Mouse (Mus musculus) thymus, postnatal 0 days (tissue): ENCODE results near the gene Aebp2. TPM values are rescaled to one million over a fixed set of nuclear protein-coding genes. Genes with fewer than 3 reads are reported as not detected.
A peak's percentile ranks its signal among the peaks of the same experiment; 100 is the strongest.

ENCODE experiments used
- DNase-seq: peaks from one replicate; pipeline ENCODE4 v3.0.0-alpha.2; 2015; ENCODE audit warnings: low spot score
- polyA plus RNA-seq: library from polyadenylated mRNA; unstranded; fragments of >200 nt; fragmentation: Nextera tagmentation; extraction: Ambion mirVana; gene quantifications from 2 replicates; pipeline ENCODE4 v1.2.1, GENCODE M21; 2015

Aebp2 gene
- polyA plus RNA-seq, 1 experiment from 2014 or later = 24.4 TPM

DNA sequence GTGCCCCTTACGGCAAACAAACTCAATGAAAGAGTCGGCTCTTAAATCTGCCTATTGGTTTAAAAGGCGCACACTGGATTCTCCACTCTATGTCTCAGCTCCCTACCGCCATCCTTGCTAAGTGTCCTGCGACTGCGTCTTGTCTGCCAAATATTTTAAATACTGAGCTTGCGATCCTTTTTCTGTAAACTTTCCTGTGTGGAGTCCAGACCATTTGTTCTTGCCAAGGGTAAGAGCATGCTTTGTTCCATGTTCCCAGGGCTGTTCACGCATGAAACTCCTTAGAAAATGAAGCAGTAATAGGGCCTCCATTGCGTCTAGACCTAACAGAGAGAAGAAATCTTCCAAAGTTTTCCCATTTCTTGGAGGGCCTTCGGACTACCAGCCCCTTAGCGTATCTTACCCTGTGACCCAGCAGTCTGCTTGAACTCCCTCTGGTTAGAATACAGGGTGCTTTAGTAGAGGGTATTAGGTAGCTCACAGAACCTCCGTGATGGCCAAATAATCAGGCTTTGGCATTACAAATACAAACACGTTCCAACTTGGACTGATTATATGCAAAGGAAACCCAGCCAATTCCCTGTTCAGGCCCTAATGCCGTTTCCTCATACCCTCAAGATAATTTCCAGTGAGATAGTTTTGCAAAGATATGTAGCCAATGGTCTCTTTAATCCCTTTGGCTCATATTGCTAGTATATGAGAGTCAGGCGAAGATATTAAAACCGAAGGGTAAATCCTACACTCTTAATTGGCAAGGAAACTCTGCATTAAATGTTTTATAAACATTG lies 67.3 kb downstream of the Aebp2 start:
- no peak for DNase-seq

DNA sequence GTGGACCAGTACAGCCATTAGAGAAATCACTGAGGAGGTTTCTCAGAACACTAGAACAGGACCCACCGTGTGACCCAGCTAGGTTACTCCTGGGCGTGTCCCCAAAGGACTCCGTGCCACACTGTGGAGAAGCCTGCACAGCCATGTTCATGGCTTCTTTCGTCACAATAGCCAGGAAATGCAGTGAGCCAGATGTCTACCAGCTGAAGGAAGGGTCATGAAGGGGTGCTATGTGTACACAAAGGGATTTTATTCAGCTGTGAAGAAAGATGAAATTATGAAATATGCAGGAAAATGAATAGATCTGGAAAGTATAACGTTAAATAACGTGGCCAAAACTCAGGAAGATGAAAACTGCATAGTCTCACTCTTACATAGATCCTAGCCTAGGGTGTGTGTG lies 69.7 kb downstream of the Aebp2 start:
- no peak for DNase-seq

DNA sequence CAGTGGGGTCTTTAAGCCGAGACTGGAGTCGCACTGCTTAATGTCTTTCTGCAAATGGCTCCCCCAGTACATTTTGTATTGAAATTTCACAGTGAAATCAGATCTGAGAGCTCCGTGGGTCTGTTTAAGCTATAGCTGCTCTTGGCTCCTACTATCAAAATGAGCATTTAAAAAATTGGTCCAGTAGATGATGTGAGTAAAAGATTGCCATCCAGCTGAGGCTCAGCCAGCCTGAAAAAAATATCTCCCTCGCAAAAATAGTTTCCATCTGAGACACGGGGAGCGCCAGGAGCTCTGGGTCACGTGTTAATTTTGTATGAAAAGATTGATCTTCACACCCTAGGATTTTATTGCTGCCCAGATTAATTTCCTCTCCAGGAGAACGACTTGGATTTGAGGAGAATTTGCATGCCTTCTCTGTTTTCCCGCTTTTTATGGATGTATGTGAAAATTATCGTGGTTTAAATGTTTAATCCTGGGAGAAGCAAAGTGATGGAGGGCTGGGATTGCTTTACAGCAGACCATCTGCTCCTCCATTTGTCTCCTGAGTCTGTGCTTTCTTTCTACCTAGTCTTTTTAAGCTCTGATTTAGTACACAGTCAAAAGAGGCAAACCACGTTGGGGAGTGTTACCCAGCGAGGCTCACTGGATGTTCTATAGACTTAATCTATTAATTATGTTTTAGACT lies 73.9 kb downstream of the Aebp2 start:
- no peak for DNase-seq

DNA sequence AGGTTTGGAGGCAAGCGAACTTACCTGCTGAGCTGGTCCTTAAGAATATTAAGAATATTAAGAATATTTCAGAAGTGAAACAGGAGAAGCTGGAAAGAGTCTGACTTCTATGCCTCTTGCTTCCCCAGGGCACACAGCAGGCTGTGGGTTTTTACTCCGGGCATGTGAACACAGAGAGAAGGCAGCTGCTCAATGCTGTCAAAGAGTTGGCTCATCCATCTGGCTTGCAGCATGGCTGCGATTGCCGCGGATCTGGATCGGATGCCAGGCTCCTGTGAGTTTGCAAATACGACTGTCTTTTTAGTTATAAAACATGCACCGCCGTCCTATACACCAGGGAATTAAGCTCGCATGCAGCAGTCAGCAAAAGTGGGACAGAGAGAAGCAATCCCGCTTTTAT lies 75.5 kb downstream of the Aebp2 start:
- DNase-seq = no peak

DNA sequence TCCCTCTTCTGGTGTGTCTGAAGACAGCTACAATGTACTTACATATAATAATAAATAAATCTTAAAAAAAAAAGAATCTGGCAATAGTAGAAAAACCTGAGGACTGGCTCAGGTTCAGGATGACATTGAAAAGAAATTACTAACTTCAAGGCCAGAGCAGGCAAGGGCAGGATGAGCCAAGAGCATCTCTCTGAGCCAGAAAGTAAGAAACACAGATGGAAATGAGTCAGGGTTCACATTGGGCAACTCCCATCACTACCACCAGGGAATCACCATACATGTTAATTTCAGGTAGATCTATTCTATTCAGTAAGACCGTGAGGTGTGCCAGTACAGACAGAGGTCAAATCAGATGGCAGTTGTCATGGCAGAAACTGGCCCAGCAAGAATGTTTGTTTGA lies 76.1 kb downstream of the Aebp2 start:
- DNase-seq = no peak

DNA sequence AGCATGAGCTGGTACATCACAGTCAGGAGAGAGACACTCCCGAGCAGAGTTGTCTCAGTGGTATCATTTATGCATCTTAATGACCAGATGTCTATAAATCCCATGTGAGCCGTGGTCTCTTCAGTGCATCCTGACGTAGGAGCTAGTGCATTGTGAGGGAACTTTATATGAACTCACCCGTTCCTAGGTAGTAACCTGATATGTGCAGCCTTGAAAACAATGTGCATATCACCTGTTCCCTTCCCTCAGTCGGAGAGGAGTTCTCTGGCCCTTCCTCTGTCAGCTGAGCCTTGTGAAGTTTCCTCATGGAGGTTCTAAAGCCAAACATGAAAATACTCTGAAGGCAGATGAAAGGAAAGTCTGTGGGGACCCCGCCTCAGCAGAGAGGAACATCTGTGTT lies 78.8 kb downstream of the Aebp2 start:
- no peak for DNase-seq

DNA sequence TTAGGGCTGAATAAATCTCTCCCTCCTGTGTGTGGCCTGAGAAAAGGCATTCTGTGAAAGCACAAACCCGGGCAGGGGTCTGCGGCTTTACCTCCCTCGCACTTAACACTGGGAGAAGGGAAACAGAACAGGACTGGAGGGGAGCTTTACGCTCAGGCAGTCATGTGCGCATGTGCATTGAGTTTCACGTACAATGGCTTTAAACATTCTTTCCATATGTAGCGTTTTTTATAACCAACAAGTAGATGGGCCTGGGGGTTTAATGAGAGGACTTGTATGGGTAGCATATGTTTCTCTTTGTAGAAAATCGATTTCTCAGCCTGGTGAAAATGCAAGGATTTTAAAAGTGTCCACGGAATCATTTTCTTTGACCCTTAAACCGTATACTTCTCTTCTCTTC lies 82.7 kb downstream of the Aebp2 start:
- no peak for DNase-seq

DNA sequence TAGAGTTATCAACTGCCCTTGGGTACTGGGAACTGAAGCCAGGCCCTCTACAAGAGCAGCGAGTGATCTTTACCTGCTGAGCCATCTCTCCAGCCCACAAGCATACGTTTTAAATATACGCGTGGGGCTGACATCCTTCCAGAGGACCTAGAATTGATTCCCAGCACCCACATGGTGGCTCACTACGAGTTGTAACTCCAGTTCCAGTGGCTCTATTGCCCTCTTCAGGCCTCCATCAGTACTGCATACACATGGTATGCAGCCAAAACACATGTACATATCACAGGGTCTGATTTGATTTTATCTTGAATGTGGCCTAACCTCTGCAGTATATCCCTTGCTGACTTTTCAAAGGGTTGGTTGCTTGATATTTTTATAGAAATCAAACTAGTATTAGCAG lies 83.6 kb downstream of the Aebp2 start:
- no peak for DNase-seq

DNA sequence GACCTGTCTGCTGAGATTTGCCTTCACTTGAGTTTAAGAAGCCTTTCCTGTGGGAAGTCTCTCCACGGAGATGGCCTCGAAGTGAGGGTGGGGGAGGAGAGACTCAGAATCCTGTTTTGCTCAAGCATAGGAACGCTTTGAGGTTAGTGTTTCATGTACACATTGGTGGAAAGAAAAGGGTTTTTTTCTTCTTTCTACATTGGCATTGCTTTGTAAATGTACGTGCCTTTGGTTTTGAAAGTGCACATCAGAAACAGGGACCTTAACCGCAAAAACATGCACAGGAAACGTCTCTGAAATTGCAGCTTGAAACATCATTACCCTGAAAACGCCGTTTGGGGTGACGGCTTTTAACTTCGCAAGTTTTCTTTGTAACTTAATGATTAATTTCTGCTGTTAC lies 85.6 kb downstream of the Aebp2 start:
- DNase-seq = peak; percentile 82

DNA sequence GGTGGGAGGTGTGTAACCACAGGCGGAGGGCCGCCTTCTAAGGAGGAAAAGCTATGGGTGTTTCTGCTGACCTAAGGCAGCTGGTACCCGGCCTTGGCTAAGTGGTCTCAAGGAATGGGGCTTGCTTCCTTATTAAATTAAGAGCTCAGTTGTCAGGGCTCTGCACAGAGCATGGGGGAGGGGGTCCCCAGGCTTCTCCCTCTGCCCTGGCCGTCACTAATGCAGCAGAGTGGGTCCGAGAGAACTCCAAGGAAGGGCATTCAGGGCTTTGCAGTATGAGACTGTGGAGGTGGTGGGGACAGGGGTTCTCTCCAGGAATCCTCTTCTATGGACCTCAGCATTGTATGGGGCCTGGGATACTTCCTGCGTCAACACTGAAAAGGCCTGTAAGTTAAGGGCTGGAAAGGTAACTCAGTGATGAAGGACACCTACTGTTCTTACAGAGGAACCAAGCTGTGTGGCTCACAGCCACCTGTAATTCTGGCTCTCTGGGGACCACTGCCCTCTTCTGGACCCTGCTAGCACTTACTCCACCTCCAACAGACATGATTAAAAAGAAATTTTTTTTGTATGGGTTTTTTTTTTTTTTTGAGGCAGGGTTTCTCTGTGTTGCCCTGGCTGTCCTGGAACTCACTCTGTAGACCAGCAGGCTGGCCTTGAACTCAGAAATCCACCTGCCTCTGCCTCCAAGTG lies 87.1 kb downstream of the Aebp2 start:
- peak; percentile 59 for DNase-seq

DNA sequence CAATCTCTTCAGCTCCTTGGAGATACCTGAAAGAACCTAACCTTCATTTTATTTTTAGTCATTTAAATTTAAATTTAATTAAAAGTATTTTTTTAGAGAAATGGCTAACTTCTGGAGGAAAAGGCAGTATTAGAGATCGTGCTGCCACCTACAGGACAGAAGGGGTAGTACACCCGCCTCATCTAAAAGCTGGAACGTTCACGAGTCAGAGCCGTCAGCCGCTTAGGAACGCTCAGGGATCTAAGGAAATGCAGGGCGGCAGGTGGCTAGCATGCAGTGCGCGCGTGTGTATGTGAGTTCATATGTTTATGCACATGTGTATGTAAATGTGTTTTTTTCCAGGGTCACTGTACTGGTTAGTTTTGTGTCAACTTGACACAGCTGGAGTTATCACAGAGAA lies 90.3 kb downstream of the Aebp2 start:
- DNase-seq = peak; percentile 65

DNA sequence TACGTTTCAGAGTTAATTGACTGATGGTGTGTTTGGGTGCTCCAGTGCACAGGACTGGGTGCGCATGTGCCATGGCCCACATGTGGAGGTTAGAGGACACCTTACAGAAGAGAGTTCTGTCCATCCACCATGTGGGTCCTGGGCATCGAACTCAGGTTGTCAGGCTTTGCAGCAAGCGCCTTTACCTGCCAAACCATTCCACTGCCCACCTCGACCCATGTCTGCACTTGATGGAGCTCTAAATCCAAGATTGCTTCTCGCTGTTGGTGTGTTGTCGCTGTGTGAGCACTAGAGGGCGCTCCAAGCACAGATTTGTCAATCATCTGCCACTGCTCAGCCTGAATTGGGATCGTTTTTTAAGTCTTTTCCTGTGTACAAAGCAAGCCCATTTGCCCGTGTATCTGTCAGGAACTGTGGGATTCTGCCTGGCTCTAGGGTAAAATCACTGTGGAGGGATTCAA lies 92.5 kb downstream of the Aebp2 start:
- DNase-seq = peak; percentile 79

DNA sequence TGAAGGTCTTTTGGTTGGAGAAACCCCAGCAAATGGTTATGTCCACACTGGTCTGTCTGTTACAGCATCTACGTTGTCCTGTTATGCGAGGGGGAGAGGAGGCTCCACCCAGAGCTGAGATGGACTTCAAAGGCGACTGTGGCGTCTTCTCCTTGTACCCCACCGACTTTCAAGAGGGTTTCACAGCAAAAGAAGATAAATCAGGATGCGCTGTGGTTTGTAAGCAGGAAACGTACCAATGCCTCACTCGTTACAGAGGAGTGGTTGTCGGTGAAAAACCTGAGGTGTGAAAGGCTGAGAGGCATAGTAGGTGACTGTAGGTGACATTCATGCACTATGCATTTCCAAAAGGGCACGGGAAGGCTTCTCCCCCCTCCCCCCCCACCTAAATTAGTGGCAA lies 99.6 kb downstream of the Aebp2 start:
- DNase-seq = peak; percentile 31

Other genes starting within 250 kb of the Aebp2 start
- 26.6 and 29.8 TPM in 2 replicates for gene Plekha5, start 198.6 kb upstream of the Aebp2 start, polyA plus RNA-seq
- gene Gm11077, start 106.6 kb downstream of the Aebp2 start, polyA plus RNA-seq = not detected in 2 replicates